Mouse (Mus musculus): ENCODE measurements around the gene H2-Eb1.

H2-Eb1 gene

DNA sequence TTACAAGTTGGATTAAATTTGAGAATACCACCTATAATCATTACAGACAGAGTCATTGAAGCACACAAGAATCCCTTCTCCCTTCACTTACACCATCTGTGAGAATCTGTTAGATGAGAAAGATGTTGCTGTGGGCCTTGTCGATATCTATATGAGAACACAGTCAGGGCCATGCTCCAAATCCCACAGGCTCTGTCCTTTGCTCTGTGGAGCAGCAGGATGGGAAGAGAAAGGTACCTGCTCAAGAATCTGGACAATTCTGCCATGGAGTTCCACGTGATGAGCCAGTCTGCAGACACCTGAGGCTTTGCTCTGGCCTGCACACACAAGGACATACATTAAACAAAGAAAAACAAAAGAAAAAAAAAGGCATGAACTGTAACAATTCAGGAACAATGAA, 11.0 kb downstream of the H2-Eb1 start:
- no peak for DNase-seq (ENCODE audit: low read depth, low spot score)

DNA sequence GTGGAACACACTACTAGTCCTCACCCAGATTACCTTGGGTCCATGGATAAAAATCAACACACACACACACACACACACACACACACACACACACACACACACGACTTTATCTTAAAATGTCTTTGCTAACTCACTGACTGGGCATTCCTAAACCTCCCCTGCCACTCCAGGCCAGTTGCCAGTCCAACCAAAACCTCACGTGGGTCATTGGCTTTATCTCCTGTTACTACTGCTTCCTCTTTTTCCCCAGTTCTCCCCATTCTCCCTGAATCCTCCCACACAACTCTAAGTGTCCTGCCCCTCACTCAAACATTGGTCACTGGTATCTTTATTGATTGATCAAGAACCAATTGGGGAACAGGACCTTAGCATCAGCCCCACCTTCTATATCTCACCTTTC, 11.6 kb downstream of the H2-Eb1 start:
- no peak for DNase-seq (ENCODE audit: low read depth, low spot score)

DNA sequence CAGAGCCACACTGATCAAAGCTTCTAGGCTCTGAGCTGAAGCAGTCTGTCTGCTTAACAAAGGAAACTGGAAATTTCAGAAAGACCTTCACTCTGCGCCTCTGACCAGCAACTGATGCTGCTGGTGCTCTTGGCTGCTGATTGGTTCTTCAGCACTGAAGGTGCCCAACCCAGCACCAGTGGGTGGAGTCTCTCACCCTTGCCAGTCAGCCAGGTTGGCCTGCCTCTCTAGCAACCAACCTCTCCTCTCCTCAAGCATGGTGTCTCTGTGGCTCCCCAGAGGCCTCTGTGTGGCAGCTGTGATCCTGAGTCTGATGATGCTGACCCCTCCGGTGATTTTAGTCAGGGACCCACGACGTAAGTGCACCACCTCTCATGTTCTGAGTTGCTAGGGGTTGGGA, 19.8 kb downstream of the H2-Eb1 start, which contains the start of gene H2-Eb2:
Gene H2-Eb2, plus strand, starts transcription at position 230 of the 400 bp plus-strand sequence.
- DNase-seq (ENCODE audit: low read depth, low spot score), result no peak

DNA sequence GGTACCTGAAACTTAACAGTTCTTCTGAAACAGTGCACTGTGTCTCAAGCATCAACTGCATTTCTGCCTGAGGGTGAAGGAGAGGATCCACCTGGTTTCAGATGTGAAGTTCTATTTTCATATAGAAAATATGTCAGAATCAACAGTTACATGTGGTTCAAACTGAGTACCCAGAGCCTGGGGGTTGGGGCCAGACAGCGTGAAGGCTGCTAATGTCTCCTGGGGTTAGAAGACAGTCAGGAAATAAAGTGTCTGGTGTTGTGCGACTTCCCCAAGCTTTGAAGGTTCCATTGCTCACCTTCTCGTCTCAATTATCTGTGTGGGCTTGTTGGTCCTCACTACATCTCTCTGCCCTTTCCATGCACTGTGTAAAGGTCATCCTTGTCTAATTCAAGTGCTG, 20.7 kb downstream of the H2-Eb1 start:
- DNase-seq (ENCODE audit: low read depth, low spot score), result no peak

DNA sequence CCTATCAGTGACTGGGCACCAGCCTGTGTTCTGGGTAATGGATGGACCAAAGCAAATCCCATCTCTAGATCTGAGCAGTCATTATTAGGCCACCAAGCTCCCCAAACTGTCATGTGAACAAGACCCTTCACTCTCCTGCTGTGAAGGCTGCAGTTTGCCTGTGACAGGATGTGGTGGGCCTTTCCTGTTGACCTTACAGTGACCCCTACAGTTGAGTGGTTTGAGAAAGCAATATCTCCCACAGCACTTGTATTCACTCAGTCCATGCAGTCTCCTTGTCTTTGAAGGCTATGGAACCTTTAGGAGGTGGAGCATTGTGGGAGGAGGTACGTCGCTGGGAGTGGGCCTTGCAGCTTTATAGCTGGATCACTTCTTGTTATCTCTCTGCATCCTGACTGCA, 24.1 kb downstream of the H2-Eb1 start:
- no peak for DNase-seq (ENCODE audit: low read depth, low spot score)

DNA sequence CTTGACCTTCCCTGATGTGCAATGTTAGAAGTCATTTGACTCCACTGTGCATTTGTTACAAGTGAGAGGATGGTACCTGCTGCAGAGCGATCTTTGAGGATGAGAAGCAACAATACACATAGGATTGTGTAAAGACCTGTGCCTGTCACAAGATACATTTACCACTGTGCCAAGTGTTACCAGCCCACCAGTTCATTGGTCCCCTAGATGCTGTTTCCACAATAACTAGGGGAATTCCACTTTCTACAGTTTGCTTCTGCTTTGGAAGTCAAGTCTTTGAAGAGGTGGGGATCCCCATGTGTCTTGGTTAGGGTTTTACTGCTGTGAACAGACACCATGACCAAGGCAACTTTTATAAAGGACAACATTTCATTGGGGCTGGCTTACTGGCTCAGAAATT, 25.5 kb downstream of the H2-Eb1 start:
- no peak for DNase-seq (ENCODE audit: low read depth, low spot score)

DNA sequence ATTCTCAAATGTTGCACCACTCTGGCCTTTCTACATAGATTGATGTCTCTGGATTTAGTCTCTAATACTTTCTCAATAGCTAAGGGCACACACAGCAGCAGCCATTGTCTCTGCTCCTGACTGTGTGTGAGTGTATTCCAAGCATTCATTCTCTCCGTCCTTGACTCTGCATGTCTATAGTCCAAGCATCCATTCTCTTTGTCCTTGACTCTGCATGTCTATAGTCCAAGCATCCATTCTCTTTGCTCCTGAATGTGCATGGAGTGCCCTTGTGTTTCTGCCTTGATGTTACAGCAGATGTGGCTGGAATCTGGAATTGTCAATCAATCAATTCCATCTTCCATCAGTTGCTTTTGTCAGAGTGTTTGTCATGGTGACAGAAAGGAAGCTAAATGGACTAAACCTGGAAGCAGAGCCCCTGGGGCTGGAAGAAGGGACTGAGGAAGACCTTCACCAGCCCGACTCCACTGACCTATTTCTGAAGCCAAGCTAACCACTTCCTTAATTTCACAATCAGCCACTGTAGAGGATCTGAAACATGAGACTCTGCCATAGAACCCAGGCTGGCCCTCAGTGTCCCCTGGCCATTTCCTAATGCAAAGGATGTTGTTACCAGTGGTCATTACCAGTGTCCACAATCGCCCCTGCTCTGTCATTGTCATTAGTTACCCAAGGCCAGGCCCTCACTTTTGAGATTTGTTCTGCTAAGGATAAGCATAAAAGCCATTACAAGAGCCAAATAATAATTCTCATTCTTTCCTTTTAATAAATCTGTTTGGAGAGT, 35.1 kb downstream of the H2-Eb1 start:
- no peak for DNase-seq (ENCODE audit: low read depth, low spot score)

DNA sequence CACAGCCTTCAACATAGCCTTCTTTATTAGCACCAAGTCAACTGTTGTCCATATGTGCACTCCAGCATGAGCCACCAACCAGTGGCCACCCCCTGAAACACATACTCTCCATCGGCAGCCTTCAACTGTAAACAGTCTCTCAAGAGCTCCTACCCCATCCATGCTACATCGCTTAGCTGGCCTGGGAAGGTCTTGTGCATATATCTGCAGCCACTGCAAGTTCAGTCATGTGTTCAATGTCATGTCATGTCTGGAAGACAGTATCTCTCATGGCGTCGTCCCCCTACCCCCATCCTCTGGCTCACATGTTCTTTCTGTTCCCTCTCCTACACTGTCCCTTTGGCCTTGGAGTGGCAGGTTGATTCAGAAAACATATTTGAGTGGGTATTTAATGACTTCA, 39.2 kb downstream of the H2-Eb1 start:
- DNase-seq (ENCODE audit: low read depth, low spot score), result no peak

DNA sequence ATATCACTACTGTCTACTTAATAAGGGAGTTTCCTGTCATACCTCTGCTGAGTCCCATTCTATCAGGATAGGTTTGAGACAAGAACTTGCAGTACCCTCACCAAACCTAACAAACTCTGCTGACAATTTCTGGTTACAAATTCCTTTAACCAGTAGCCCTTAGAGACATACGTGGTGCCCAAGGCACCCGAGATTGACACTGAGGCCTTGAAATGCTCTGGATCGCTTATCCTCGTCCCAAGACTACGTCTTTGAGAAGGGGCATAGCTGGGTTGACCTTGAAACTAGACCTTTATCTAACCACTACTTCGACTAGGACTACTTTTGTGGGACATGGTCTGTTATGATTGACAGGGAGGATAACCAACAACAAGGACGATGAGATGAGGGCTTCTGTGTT, 39.8 kb downstream of the H2-Eb1 start:
- DNase-seq (ENCODE audit: low read depth, low spot score), result no peak

DNA sequence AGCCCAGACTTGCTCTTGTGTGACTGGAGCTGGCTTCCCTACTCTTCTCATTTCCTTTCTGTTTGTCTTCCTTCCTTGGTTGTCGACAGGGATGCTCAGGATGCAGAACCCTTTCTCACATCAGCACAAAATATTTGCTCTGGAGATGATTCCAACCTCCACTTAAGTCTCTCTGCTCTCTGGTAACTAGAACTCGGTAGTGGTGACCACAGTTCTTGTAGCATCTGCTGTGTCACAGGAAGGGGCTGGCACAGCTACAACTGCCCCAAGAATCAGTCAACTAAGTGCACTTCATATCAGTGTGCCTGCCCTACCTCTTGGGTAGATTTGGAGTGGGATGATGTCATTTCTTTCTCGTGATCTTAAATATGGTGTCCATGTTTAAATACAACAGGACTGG, 40.4 kb downstream of the H2-Eb1 start:
- DNase-seq (ENCODE audit: low read depth, low spot score), result no peak

DNA sequence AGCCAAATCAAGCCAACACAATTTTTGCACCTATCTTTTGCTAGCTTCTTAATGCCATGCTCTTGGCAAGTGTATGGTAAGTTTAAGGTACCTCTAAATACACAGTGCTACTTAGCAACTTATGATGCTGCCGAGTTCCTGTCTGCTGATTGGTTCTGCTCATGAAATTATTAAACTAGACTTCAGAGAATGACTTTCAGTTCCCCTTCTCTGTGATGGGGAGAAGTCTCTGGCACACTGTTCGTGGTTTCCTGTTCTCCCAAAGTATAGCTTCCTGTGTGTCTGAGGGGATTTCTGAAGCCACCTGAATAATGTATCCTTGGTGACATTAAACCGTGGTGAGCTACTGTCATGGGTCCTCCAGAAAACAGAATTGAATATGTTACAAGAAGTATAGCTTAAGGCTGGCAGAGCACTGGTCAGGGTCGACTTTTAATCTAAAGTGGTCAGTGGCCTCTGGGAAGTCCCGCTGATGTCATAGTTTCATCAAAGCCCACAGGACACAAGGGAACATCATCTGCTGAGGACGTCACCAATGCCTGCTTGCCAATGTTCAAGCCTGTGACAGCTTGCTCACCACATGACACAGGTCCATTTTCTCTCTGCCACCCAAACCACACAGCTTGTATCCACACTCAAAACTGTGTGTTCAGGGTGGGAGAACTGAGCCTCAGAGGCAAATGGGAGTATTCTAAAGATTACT, 42.1 kb downstream of the H2-Eb1 start:
- no peak for DNase-seq (ENCODE audit: low read depth, low spot score)

DNA sequence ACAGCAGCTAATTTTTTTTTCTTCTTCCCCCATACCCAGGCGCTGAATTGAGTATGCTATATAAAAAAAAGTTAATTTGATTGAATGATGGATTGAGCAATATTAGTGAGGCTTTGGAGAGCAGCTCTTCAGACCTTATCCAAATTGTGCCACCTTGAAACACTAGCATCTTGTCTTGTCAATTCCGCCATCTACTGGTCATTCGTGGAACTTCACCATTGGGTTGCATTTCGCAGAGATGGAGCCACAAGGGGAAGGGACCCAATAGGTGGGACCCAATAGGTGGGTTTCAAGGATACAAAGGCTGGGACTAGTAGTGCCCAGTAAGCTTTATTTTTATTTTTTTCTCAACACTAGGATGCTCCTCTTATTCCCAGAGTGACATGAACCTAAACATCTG, 43.8 kb downstream of the H2-Eb1 start:
- DNase-seq (ENCODE audit: low read depth, low spot score), result peak; percentile 63

DNA sequence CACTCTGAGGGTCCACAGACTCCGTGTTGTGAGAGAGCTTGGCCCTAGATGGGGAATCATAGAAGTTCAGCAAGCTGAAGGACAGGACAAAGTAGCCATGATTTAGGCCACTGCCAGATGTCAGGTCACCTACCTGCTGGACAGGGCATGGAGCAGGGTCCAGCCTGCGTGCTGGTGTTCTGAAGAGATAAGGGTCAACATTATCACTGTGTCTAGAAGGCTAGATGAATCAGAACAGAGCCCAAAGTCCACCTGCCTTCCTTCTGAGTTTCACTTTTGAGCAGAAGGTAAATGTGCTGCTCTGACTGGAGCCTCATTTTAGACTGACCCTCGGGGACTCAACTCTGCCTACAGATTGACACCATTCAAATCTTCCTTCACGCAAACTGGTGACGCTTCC, 48.9 kb downstream of the H2-Eb1 start, which contains the start of gene Btnl2:
Gene Btnl2, plus strand, starts transcription at position 284 of the 400 bp plus-strand sequence.
- DNase-seq (ENCODE audit: low read depth, low spot score), result no peak

DNA sequence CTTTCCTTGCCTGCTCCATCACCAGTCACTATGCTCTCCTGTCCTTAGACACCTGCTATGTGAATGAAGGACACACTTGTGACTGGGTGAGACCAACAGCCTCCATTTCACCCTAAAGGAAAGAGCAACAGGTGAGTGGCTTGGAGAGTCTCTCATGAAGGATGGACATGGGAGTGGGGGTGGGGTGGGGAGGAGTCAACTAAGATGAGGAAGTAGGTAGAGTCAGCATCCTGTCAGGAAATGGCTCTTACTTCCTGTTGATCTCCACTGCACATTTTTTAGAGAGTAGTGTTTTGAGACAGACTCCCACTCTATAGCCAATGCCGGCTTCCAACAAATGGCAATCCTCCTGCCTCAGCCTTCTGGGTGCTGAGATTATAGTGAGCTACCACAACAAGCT, 49.3 kb downstream of the H2-Eb1 start:
- DNase-seq (ENCODE audit: low read depth, low spot score), result no peak

DNA sequence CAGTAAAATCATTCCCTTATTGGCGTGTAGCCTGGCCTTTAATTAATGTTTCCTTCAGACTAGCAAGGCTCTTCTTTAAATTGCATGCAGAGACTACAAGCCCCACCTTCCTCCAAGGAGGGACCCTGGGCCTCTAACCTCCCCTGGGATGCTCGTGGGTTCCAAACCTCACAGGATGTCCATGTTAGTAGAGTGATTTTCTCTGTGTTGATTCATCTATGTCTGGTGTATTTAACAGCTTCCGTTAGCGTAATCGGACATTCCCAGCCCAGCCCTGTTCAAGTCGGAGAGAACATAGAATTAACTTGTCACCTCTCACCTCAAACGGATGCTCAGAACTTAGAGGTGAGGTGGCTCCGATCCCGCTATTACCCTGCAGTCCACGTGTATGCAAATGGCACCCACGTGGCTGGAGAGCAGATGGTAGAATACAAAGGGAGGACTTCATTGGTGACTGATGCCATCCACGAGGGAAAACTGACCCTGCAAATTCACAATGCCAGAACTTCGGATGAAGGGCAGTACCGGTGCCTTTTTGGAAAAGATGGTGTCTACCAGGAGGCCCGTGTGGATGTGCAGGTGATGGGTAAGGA, 57.4 kb downstream of the H2-Eb1 start:
- DNase-seq (ENCODE audit: low read depth, low spot score), result no peak

DNA sequence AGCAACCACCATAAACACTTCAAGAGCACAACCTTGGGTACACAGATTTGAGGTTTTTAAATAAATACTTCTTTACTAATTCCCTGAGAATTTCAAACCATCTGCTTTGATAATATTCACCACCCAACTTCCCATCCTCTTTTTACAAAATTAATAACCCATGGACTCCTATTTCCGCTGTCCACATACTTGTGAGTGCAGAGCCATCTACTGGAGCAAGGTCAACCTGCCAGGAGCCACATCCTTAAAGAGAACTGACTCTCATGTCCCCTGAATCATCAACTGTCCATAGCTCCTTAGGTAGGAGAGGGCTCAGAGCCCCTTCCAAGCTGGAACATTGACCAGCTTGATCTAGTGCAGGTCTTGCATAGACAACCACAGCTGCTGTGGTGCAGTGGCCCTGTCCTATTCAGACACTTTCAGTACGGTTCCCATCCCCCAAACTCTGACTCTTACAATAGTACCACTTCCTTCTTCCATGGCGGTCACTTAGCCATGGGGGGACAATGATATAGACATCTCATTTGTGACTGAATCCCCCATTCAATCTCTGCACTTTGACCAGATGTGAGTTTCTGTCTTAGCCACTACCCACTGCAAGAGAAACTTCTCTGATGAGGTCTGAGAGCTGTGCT, 58.1 kb downstream of the H2-Eb1 start:
- no peak for DNase-seq (ENCODE audit: low read depth, low spot score)

DNA sequence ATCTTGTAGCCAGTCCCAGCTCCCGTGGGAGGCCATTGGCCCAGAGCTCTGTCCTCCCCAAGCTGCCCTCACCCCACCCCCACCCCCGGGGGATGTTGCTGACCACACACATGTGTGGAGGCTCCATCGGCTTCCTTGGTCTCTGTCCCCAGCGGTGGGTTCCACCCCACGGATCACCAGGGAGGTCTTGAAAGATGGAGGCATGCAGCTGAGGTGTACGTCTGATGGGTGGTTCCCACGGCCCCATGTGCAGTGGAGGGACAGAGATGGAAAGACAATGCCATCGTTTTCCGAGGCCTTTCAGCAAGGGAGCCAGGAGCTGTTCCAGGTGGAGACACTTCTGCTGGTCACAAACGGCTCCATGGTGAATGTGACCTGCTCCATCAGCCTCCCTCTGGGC, 59.4 kb downstream of the H2-Eb1 start:
- DNase-seq (ENCODE audit: low read depth, low spot score), result no peak
